Mouse (Mus musculus) lung, postnatal 25 days (tissue): ENCODE measurements around the gene 1700109H08Rik.
"Not testable (repeated sequence)": the region's sequence is repeated elsewhere in the genome, so short reads cannot be mapped to it uniquely, and the experiment has no call there.

ENCODE experiments used
- DNase-seq: peaks from one replicate; pipeline ENCODE4 v3.0.0; 2022; ENCODE audit warnings: low spot score

1700109H08Rik gene

GRCm38 (mm10) chr5:3600298-3600697 is 28.9 kb downstream of the 1700109H08Rik start:
- no peak for DNase-seq

- DNase-seq: no peak
These were observed 29.4 kb downstream of the 1700109H08Rik start for GRCm38 (mm10) chr5:3600790-3601189.

GRCm38 (mm10) chr5:3607114-3607513 is 35.7 kb downstream of the 1700109H08Rik start:
- DNase-seq: no peak

- DNase-seq: no peak
These were observed 37.9 kb downstream of the 1700109H08Rik start for GRCm38 (mm10) chr5:3609241-3609640.

GRCm38 (mm10) chr5:3611835-3612234 is 40.5 kb downstream of the 1700109H08Rik start:
- not testable (repeated sequence) for DNase-seq

GRCm38 (mm10) chr5:3620486-3620885 is 49.1 kb downstream of the 1700109H08Rik start:
- DNase-seq: no peak

GRCm38 (mm10) chr5:3630055-3630454 is 58.7 kb downstream of the 1700109H08Rik start:
- DNase-seq: no peak

GRCm38 (mm10) chr5:3631512-3632271 is 60.3 kb downstream of the 1700109H08Rik start:
- no peak for DNase-seq

GRCm38 (mm10) chr5:3632285-3632684 is 60.9 kb downstream of the 1700109H08Rik start:
- DNase-seq: no peak

- no peak for DNase-seq
These were observed 61.9 kb downstream of the 1700109H08Rik start for GRCm38 (mm10) chr5:3633315-3633714.

GRCm38 (mm10) chr5:3633951-3634350 is 62.6 kb downstream of the 1700109H08Rik start:
- DNase-seq: no peak
